Mouse (Mus musculus) monocyte, adult 2 months (primary cell): ENCODE results near the gene Topaz1.
"Not testable (repeated sequence)": the region's sequence is repeated elsewhere in the genome, so short reads cannot be mapped to it uniquely, and the experiment has no call there.

Experiments used
- DNase-seq, 2 experiments: peaks; one replicate each; pipeline ENCODE4 v3.0.0; 2022; ENCODE audit warnings: low spot score in 2 of 2, low read depth in 1 of 2

Topaz1 gene

DNA sequence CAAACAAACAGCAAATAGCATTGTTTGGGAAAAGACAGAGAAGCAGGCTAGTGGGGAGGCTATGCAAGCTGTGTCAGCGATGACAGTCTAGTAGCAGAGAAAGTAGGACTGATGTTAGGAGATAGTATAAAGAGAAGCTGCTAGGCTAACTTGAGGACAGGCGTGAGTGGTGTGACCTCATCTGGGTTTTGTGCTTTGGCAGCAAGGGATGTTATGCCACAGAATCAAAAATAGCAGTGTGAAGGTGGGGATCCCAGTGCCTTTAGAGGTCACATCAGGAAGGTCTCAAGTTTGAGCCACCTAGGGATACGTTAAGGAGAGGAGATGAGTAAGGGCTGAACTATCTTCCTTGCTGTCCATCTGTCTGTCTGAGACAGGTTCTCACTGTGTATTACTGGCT lies 63.1 kb downstream of the Topaz1 start:
- no peak for DNase-seq

DNA sequence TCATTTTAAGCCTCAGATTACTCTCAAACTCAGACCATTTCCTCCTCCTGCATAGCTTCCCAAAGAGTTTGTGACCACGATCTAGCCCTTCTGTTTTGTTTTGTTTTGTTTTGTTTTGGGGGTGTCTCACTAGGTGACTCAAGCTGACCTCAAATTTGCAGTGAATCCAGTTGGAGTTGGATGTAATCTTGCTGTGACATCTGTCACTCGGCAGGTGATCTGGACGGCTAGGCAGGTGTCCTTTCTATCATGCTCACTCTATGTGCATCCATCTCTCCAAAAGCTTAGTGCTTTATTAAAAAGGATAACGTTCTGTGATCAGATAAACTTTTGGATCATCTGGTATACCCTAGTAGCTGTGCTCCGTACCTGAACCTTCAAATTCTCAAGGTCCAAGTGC lies 65.2 kb downstream of the Topaz1 start:
- DNase-seq = no peak

DNA sequence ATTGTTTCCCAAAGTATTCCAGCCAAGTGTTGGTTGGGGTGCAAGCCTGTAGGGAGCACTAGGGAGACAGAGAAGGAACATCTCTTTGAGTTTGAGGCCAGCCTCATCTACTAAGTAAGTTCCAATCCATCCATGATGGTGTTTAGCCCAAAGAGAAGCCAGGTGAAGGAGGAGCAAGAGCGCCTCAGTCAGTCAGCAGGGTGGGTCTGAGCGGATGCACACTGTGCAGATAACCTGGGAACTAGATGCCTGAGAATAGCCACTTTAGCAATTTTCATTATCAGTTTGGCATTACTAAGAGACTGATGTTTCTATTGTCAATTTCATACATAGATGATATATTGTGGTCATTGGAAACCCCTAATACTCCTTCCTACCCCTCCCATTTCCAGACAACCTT lies 67.6 kb downstream of the Topaz1 start:
- no peak for DNase-seq

DNA sequence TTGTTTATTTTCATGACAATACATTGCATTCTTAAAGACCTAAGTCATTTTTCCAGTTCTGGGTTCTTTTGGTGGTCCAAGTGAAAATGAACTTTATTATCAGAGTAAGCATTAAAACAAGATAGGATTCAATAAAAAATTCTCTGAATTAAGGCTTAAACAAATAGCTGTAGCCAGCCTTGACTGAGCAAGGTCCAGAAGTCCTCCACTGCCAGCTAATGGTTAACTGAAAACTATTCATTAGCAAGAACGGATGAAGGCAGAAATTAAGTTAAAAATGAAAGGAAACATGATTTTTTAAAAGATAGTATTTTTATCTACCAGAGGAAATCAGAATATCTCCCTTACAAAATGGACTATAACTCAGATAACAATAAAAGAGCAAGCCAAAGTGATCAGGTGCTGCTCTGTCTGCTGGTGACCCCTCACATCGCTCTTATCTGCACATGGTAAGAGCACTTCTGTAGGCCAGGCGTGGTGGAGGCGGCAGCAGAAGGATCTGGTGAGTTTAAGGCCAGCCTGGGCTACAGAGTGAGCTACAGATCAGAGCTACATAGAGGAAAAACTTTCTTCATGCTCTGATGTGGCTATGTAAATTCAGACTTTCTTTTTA lies 68.2 kb downstream of the Topaz1 start:
- no peak for DNase-seq

DNA sequence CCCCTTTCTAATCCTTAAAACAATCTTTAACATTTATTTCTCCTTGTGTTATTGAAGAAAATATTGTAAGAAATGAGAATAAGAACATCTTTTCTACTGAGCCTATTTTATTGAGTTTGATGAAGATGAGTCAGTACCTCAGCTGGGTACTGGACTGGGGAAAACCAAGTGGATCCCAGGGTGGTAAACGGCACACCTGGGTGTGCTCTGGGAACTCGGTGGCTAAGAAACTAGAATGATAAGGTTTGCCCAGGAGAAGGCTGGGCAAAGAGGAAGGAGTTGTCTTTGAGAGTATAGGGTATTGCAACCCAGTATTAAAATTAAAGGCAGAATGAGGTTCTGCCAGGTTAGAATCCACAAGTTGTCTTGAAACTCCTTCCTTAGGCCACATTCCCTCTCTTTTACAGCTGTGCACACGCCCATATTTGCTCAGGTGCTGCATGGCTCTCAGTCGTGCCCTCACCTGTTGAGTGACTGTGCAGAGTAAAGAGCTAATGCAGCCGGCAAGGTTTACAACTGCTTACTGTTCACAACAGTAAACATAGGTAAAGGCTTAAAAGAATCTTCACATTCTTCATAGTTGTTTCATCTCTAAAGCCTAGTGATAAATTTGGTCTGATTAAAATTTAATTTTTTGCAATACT lies 76.3 kb downstream of the Topaz1 start:
- no peak for DNase-seq

DNA sequence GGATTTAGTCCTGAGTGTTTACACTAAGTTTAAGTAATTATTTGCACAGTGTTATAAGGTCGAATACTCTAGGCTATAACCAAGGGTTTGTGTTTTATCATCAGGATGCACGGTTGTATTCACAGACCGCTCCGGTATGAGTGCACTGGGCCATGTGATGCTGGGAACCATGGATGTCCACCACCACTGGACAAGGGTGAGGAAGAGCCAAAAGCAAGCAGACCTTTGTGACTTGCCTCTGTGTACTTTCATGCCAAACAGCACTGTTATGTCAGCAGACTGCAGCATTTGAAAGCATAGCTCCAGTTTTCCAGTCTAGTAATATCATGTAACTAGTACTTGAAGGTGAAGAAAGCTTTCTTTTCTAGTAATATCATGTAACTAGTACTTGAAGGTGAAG lies 79.6 kb downstream of the Topaz1 start:
- no peak for DNase-seq

DNA sequence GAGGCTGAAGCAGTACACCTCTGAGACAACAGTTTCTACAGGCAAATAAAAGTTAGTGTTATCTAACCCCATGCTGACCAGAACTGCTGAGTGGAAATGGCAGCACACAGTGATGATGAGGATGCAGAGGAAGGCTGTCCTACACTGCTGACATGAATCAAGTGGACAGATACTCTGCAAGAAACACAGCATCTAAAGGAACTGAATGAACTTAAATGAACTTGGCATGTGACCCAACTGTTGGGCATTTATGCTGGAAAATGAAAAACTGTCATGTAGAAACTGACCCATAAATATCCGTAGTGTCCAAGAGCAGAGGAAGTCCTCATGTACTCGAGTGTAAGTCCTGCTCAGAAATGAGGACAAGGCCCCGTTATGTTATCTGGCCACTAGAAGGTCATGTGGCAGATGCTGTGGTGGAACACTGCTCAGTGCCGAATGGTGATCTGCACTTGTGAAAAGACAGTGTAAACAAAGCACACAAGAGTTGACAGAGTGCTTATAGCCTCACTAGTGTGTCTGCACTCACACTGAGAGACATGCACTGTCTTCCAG lies 82.8 kb downstream of the Topaz1 start:
- DNase-seq = no peak

DNA sequence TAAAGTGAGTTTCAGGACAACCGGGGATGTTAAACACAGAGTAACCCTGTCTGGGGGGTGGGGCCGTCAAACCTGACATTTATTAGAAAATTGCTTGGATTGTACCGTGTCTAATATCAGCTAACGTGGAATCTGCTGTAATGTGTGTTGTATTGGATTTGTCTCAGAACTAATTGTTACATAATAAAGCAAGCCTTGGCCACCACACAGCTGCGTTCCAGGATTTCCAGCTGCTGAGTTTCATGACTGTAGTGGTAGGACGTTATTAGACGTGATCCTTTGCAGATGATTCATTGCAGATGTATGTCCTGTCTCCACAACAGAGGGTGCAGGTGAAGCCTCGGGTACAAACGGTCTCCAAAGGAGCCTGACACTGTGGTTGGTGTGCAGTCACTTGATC lies 89.0 kb downstream of the Topaz1 start:
- DNase-seq = no peak

DNA sequence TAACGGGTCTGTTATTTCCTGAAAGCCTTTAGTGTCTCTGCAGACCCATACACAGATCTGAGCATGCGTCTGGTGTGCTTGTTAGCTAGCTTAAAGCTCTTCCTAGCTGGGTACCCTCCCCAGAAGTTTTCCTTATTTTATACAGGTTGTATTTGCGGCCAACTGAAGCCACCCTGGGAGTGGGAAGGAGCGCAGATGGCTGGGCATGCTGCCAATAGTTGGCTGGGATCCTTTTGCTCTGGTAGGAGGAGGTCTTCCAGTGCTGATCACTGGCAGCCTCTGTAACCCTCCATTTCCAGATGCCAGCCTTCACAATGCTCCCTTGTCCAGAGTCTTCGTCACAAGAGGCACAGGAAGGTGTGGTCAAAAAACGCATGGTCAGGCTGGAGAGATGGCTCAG lies 89.6 kb downstream of the Topaz1 start:
- DNase-seq = no peak

DNA sequence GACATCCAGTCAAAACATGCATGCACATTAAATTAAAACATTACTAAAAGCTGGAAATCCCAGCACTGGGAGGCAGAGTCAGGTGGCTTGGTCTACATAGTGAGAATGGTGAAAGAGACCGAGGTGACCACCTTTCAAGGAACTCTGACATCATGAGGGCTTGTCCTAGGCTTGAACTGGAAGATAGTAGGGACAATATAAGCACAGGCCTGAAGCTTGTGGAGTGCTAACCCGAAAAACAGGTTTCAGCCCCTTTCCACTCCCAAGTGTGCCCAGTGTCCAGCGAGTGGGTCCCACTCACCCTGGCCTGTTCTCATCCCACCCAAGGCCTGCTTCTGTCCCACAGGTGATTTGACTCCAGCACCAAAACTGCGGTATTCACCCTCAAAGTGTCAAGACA lies 90.1 kb downstream of the Topaz1 start:
- DNase-seq = no peak

DNA sequence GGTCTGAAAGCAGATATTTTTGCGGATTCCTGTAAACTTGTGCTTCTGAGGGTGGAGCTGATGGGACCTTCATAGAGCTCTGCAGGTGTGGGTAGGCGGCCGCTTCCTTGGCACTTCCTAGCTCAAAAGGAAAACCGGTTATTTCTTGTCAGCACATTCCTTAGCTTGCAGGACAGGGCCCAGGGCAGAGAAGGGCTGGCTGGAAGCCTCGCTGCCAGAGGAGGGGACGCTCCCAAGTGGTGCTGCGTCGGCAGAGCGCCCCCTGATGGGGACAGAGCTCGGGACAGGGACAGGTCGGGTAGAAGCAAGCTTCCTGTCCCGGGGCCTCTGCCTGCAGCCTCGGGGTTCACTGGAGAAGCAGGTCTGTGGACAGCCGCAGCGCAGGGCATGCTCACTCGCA lies 90.5 kb downstream of the Topaz1 start:
- no peak for DNase-seq

DNA sequence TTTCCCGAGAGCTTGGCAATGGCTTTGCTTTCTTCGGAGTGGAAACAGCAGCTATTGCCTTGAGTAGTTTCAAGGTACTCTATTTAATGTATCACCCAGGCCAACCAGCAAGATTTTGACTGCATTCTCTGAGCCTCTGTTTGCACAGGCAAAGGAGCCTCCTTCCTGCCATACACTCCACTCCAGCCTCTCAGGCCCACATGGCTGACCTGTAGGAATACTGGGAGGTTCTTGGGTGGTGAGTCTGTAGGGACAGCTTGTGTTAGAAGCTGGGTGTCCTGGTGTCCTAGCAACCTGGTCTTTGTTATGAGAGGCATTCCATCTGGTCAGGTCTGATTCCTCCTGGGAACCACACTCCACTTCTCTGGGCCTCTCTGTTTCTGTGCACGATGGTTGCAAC lies 96.6 kb downstream of the Topaz1 start, which contains the start of gene Gm35549:
Gene Gm35549 (minus strand): TSS at position 276 of the 400 bp plus-strand sequence.
- DNase-seq = no peak

DNA sequence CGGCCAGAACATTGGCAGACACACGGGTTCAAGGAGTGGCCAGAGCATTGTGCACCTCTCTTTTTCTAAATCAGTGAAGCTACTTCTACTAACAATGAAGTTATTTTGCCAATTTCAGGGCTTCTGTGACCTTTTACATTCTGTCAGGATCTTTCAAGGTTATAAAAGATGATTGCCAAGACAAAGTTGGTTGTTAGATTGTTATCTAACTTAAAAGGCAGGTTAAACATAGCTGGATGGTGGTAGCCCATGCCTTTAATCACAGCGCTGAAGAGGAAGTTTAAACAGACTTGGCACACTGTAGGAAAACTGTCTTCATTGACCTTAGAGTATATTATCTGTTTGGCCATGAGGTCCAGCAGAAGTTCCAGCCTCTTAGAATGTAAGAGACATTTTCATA lies 98.5 kb downstream of the Topaz1 start:
- no peak for DNase-seq

DNA sequence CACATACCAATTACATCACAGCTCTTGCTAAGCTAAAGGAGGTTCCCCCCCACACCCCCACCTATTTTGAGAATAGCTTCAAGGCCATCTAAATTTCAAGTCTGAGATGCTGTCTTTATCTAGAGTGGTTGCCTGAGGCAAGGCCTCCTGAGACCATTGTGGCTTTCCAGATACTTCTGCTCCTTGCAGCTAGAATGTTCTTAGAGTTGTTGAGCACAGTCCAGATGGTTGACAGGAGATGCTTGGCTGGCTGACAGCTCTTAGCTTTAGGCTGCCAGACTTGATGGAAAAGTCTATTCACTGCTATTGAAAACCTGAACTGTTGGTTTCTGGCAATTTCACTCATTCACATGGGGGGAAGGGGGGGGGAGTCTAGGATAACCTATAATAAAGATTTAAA lies 99.0 kb downstream of the Topaz1 start:
- DNase-seq = no peak

DNA sequence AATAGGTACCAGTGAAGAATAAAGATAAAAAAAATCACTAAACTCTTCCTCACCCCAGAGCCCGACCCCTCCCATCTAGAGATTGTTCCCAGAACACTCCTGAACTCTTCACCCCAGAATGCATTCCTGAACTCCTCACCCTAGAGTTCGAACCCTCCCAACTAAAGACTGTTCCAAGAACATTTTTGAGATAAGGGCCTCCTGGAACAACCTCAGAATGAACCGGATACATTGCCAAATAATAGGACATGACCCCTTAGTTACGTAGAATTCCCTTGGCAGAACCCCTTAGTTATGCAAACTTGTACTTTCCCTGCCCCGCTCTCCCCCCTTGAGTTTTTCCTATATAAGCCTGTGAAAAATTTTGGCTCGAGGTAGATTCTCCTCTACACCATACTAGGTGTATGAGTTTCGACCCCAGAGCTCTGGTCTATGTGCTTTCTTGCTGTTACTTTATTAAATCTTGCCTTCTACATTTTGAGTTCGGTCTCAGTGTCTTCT lies 100.7 kb downstream of the Topaz1 start:
- not testable (repeated sequence) for DNase-seq
